Mouse (Mus musculus) hindbrain, embryonic 16.5 days (tissue): ENCODE results near the gene Zfp940. TPM values are rescaled to one million over a fixed set of nuclear protein-coding genes. Genes with fewer than 3 reads are reported as not detected.
A peak's percentile ranks its signal among the peaks of the same experiment; 100 is the strongest.

ENCODE experiments used
- ATAC-seq: fragments of 200-750 bp; cut with Nextera tagmentation; 2 replicates; pipeline ENCODE4 v1.8.0; 2017; ENCODE audit warnings: moderate TSS enrichment, moderate library complexity
- H3K27ac ChIP-seq: fragments of 300-500 bp; sonication (generic); 2 replicates; pipeline ENCODE4 v1.5.1; 2014; ENCODE audit warnings: low read depth, mild to moderate bottlenecking, control low read depth, low read length, moderate library complexity
- H3K27me3 ChIP-seq: fragments of 300-500 bp; sonication (generic); replicated peaks from 2 replicates; pipeline ENCODE4 v1.6.1; 2014; ENCODE audit warnings: low read length; ENCODE audit not compliant: control insufficient read depth, insufficient read depth
- H3K36me3 ChIP-seq: fragments of 300-500 bp; sonication (generic); 2 replicates; pipeline ENCODE4 v1.6.1; 2014; ENCODE audit warnings: mild to moderate bottlenecking, low read length, moderate library complexity, mixed read lengths; ENCODE audit not compliant: control insufficient read depth, insufficient read depth
- H3K4me1 ChIP-seq: fragments of 300-500 bp; sonication (generic); 2 replicates; pipeline ENCODE4 v1.6.1; 2014; ENCODE audit warnings: low read depth, low read length; ENCODE audit not compliant: control insufficient read depth, insufficient read depth
- H3K4me2 ChIP-seq: fragments of 300-500 bp; sonication (generic); 2 replicates; pipeline ENCODE4 v1.6.1; 2014; ENCODE audit warnings: mild to moderate bottlenecking, low read length, control low read depth, moderate library complexity
- H3K4me3 ChIP-seq: fragments of 300-500 bp; sonication (generic); 2 replicates; pipeline ENCODE4 v1.5.1; 2014; ENCODE audit warnings: mild to moderate bottlenecking, low read length, control low read depth, moderate library complexity
- H3K9ac ChIP-seq: fragments of 300-500 bp; sonication (generic); 2 replicates; pipeline ENCODE4 v1.6.1; 2014; ENCODE audit warnings: low read depth, mild to moderate bottlenecking, control low read depth, low read length, moderate library complexity
- H3K9me3 ChIP-seq: fragments of 300-500 bp; sonication (generic); 2 replicates; pipeline ENCODE4 v1.6.1; 2014; ENCODE audit warnings: mild to moderate bottlenecking, low read length, moderate library complexity; ENCODE audit not compliant: control insufficient read depth
- WGBS: fragments of 180-500 bp; shearing (Covaris S2); extraction: QIAGEN DNeasy Blood & Tissue Kit; methylation state at CpG from one replicate; pipeline ENCODE4 v1.1.7; 2014; 5-methylcytosine and 5-hydroxymethylcytosine counted together
- polyA plus RNA-seq: library from polyadenylated mRNA; unstranded; fragments of >200 nt; fragmentation: Nextera tagmentation; extraction: Ambion mirVana; gene quantifications from 2 replicates; pipeline ENCODE4 v1.2.1, GENCODE M21; 2015

Zfp940 gene
- polyA plus RNA-seq, 1 experiment from 2014 or later, result 15.1 TPM

GRCm38 (mm10) chr7:29815910-29816429 lies 37.5 kb downstream of the Zfp940 start, which contains the start of gene Zfp790:
Zfp790 (plus strand) TSS chr7:29816114.
- Histone ChIP-seq H3K4me2 (peak within 1 kb of the TSS; percentile 73), H3K4me1 (peaks cover 26% of the 10 kb centered on the region), H3K9ac (peak within 1 kb of the TSS; percentile 72), H3K4me3 (peak within 1 kb of the TSS; percentile 57), H3K36me3 (no peaks in the 10 kb centered on the region), H3K27me3 (no peaks in the 10 kb centered on the region), H3K27ac (peak within 1 kb of the TSS; percentile 82), H3K9me3 (no peaks in the 10 kb centered on the region)
- under 1% methylated on average over 26 of the region's 26 CpGs for WGBS
- ATAC-seq, result peak; percentile 97

GRCm38 (mm10) chr7:29815061-29815784 lies 38.2 kb downstream of the Zfp940 start:
- H3K9ac ChIP-seq, result peak overlapping the region; percentile 72
- H3K4me3 ChIP-seq, result peak overlapping the region; percentile 57
- peaks cover 4% of the 10 kb centered on the region; the same call in 1 of the 2 replicates for H3K9me3 ChIP-seq
- no peaks in the 10 kb centered on the region for H3K36me3 ChIP-seq
- no peaks in the 10 kb centered on the region for H3K27me3 ChIP-seq
- peak overlapping the region; percentile 73 for H3K4me2 ChIP-seq
- 3% methylated on average over 12 of the region's 12 CpGs for WGBS
- H3K27ac ChIP-seq, result peak overlapping the region; percentile 45; the same call in 1 of the 2 replicates
- peak; percentile 64 for ATAC-seq
- peaks cover 26% of the 10 kb centered on the region for H3K4me1 ChIP-seq

- H3K4me2 ChIP-seq, result peak overlapping the region; percentile 73
- H3K4me3 ChIP-seq, result no peak overlapping the region
- peaks cover 4% of the 10 kb centered on the region; the same call in 1 of the 2 replicates for H3K9me3 ChIP-seq
- no peak overlapping the region for H3K9ac ChIP-seq
- WGBS, result 91% methylated on average over 2 of the region's 2 CpGs
- no peak overlapping the region for H3K27ac ChIP-seq
- no peaks in the 10 kb centered on the region for H3K27me3 ChIP-seq
- ATAC-seq, result no peak
- H3K4me1 ChIP-seq, result peaks cover 24% of the 10 kb centered on the region
- no peaks in the 10 kb centered on the region for H3K36me3 ChIP-seq
Measured at GRCm38 (mm10) chr7:29814381-29814780, 39.1 kb downstream of the Zfp940 start.

- Histone ChIP-seq H3K9me3 (peaks cover 4% of the 10 kb centered on the region; the same call in 1 of the 2 replicates), H3K4me3 (no peak overlapping the region), H3K4me2 (no peak overlapping the region), H3K9ac (no peak overlapping the region), H3K4me1 (peaks cover 14% of the 10 kb centered on the region), H3K27ac (no peak overlapping the region), H3K36me3 (no peaks in the 10 kb centered on the region), H3K27me3 (no peaks in the 10 kb centered on the region)
- 90% methylated on average over 1 of the region's 1 CpGs for WGBS
- ATAC-seq, result no peak
Measured at GRCm38 (mm10) chr7:29812244-29812643, 41.2 kb downstream of the Zfp940 start.

GRCm38 (mm10) chr7:29807046-29807445 lies 46.4 kb downstream of the Zfp940 start:
- no peak for ATAC-seq

GRCm38 (mm10) chr7:29792906-29793305 lies 60.6 kb downstream of the Zfp940 start:
- Histone ChIP-seq H3K4me3 (no peak overlapping the region), H3K4me1 (no peaks in the 10 kb centered on the region), H3K27ac (no peak overlapping the region), H3K9ac (no peak overlapping the region), H3K9me3 (peaks cover 5% of the 10 kb centered on the region; the same call in 1 of the 2 replicates), H3K36me3 (peaks cover 51% of the 10 kb centered on the region), H3K27me3 (no peaks in the 10 kb centered on the region), H3K4me2 (no peak overlapping the region)
- 45% methylated on average over 27 of the region's 27 CpGs for WGBS
- ATAC-seq, result no peak

More at GRCm38 (mm10) chr7:29807046-29807445, 46.4 kb downstream of the Zfp940 start:
- no peak overlapping the region for H3K4me3 ChIP-seq
- no peaks in the 10 kb centered on the region for H3K36me3 ChIP-seq
- WGBS, result 82% methylated on average over 5 of the region's 5 CpGs
- H3K9ac ChIP-seq, result no peak overlapping the region
- no peaks in the 10 kb centered on the region for H3K27me3 ChIP-seq
- H3K4me1 ChIP-seq, result no peaks in the 10 kb centered on the region
- H3K4me2 ChIP-seq, result no peak overlapping the region
- H3K9me3 ChIP-seq, result peaks cover 4% of the 10 kb centered on the region; the same call in 1 of the 2 replicates
- H3K27ac ChIP-seq, result no peak overlapping the region

- 71% methylated on average over 5 of the region's 5 CpGs for WGBS
- Histone ChIP-seq H3K9me3 (no peaks in the 10 kb centered on the region), H3K4me1 (peaks cover 21% of the 10 kb centered on the region), H3K4me3 (peak overlapping the region; percentile 87), H3K4me2 (peak overlapping the region; percentile 61), H3K27ac (no peak overlapping the region), H3K36me3 (peaks cover 15% of the 10 kb centered on the region), H3K9ac (peak overlapping the region; percentile 59; the same call in 1 of the 2 replicates), H3K27me3 (no peaks in the 10 kb centered on the region)
- ATAC-seq, result no peak
Measured at GRCm38 (mm10) chr7:29785888-29786287, 67.6 kb downstream of the Zfp940 start.

- WGBS, result 41% methylated on average over 8 of the region's 8 CpGs
- Histone ChIP-seq H3K36me3 (peaks cover 13% of the 10 kb centered on the region), H3K9ac (peak overlapping the region; percentile 59), H3K4me2 (peak overlapping the region; percentile 61), H3K27me3 (no peaks in the 10 kb centered on the region), H3K4me3 (peak overlapping the region; percentile 87), H3K9me3 (no peaks in the 10 kb centered on the region), H3K4me1 (peaks cover 21% of the 10 kb centered on the region), H3K27ac (no peak overlapping the region)
- no peak for ATAC-seq
Measured at GRCm38 (mm10) chr7:29785023-29785422, 68.4 kb downstream of the Zfp940 start.

- H3K9ac ChIP-seq, result peak within 1 kb of the TSS; percentile 94
- no peaks in the 10 kb centered on the region for H3K27me3 ChIP-seq
- peaks cover 21% of the 10 kb centered on the region for H3K4me1 ChIP-seq
- H3K4me2 ChIP-seq, result peak within 1 kb of the TSS; percentile 61
- no peaks in the 10 kb centered on the region for H3K9me3 ChIP-seq
- H3K27ac ChIP-seq, result peak within 1 kb of the TSS; percentile 91
- H3K36me3 ChIP-seq, result peaks cover 6% of the 10 kb centered on the region
- peak within 1 kb of the TSS; percentile 87 for H3K4me3 ChIP-seq
- ATAC-seq, result peak; percentile 99
- WGBS, result 0% methylated on average over 36 of the region's 45 CpGs
Measured at GRCm38 (mm10) chr7:29783871-29784551, 69.5 kb downstream of the Zfp940 start, which contains the start of gene Zfp30. Zfp30 (plus strand) TSS chr7:29783998.
